Mouse (Mus musculus): ENCODE results near the gene Iqsec1. TPM values are rescaled to one million over a fixed set of nuclear protein-coding genes. Genes with fewer than 3 reads are reported as not detected.

The Iqsec1 gene
- polyA plus RNA-seq (2012; rRNA removed), result 53.5 and 61.3 TPM in 2 replicates

GRCm38 (mm10) chr6:90988648-90989317, at the start of gene Iqsec1:
Iqsec1 (minus strand) TSS chr6:90988685.

Other genes starting within 250 kb of the Iqsec1 start
- gene Nup210, start 128.1 kb upstream of the Iqsec1 start, polyA plus RNA-seq (2012; rRNA removed), result 3.6 and 9.6 TPM in 2 replicates
- 19.1 and 20.1 TPM in 2 replicates for gene Hdac11, start 168.0 kb upstream of the Iqsec1 start, polyA plus RNA-seq (2012; rRNA removed)
- gene Fbln2, start 223.8 kb upstream of the Iqsec1 start, polyA plus RNA-seq (2012; rRNA removed), result 40.3 and 46.6 TPM in 2 replicates